Mouse (Mus musculus): ENCODE measurements at regions not wholly inside any gene's neighbourhood (a gene's known extent, or its start where the extent isn't known, plus 50 kb on each side); places are given as distances from the start of the nearest gene placed in this dataset.

- DNase-seq (ENCODE audit: low spot score), result no peak
These were observed 188.1 kb upstream of the Arid1b start for GRCm38 (mm10) chr17:4806051-4806450.

- no peak for DNase-seq (ENCODE audit: low spot score)
These were observed 185.2 kb upstream of the Arid1b start for GRCm38 (mm10) chr17:4808926-4809325.

GRCm38 (mm10) chr17:4813232-4813631 is 180.9 kb upstream of the Arid1b start:
- no peak for DNase-seq (ENCODE audit: low spot score)

GRCm38 (mm10) chr17:4813666-4814065 is 180.5 kb upstream of the Arid1b start:
- DNase-seq (ENCODE audit: low spot score), result no peak

DNA sequence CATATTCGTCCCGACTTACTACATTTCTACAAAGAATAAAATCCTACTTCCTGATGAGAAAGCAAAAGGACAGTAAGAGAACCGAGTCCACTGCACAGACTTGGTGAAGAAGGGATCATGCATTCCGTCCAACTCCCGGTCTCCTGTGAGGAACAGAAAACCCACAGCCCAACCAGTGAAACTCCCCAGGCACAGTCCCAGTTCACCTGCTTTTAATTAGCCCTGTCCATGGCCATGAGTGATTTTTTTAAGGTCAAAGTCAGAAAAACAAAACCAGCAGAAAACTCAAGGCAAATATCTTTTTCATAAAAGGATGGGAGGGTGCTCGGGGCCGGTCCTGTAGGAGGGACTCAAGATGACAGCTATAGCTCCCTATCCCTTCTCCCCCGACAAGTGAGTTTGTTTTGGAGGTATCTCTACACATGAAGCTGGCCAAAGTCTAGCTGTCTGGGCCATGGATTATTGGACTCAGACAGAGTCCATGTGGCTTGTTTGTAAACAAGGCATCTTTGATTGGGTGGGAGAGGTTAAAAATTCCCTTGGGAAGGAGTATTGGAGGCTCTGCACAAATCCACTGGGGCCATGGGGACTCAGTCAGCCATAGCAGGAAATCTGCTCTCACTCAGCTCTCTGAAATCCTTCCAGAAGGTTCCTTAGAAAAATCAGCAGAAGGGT is 168.8 kb upstream of the Arid1b start:
- no peak for DNase-seq (ENCODE audit: low spot score)

DNA sequence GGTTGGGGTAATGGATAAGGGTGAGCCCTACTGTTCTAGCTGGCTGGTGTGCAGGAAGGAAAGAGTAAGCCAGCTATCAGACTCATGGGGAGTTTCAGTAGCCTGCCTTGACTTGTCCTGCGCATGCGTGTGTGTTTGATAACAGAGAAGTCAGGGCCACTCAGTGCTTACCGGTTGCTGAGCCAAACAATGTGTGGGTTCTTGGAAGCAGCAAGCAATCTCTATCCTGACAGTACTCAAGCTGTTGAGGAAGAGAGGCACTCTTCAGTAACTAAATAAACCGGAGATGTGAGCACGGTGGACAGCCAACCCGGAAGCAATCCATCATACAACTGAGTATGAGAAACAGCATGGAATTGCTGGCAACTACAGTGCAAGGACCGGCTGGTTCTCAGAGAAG is 160.1 kb upstream of the Arid1b start:
- no peak for DNase-seq (ENCODE audit: low spot score)

DNA sequence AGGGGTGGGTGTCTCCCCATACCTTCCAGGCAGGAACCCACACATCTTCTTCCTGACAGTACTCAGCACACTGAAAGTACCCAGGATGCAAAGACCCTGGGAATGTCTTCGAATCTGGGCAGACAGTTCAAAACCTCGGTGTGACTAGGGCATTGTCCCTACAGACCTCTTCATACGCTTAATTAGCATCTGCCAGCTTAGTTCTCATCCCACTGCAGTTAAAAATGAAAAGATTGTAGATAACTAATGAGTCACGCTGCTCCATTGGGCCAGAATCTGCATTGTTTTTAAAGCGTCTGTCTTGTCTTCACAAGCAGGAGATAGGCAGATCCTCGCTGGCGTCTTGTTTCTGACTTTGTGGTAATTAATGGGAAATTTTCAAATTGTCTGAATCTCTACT is 159.6 kb upstream of the Arid1b start:
- no peak for DNase-seq (ENCODE audit: low spot score)

- no peak for DNase-seq (ENCODE audit: low spot score)
These were observed 158.9 kb upstream of the Arid1b start for GRCm38 (mm10) chr17:4835065-4835705.

DNA sequence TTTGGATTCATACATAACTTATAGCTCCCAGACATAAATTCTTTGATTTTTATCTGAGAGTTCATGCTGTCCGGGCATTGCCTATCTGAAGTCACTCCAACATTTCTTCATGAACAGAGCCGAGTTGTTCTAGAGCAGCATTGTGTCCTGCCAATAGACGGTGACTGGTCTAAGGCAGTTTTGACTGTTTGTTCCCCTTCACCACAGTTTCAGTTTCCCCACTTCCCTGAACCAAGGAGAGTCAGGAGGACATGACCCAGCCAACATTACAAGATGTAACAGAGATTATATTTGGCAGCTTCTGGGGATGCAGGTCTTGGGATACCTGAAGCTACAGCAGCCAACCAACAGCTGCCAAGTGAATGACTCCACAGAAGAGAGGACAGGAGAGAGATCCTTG is 154.0 kb upstream of the Arid1b start:
- DNase-seq (ENCODE audit: low spot score), result no peak

DNA sequence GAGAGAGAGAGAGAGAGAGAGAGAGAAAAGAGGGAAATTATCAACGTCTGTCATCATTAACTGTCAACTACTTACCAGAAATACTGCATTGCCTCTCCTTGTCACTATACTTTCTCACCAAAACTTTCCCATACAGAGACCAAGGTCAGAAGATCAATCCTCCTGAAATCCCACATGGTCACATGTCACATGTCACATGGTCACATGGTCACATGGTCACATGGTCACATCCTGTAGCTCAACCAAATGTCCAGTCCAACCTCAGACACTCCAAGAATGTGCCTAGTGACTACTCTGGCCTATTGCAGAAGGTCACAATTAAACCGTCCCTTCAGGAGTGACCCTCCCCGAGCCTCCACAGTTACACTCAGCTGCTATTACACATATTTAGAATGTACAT is 135.8 kb upstream of the Arid1b start:
- DNase-seq (ENCODE audit: low spot score), result no peak

- no peak for DNase-seq (ENCODE audit: low spot score)
These were observed 129.2 kb upstream of the Arid1b start for GRCm38 (mm10) chr17:4864901-4865300.

- DNase-seq (ENCODE audit: low spot score), result no peak
These were observed 128.5 kb upstream of the Arid1b start for GRCm38 (mm10) chr17:4865621-4866020.

- DNase-seq (ENCODE audit: low spot score), result no peak
These were observed 127.9 kb upstream of the Arid1b start for GRCm38 (mm10) chr17:4866026-4866896.

DNA sequence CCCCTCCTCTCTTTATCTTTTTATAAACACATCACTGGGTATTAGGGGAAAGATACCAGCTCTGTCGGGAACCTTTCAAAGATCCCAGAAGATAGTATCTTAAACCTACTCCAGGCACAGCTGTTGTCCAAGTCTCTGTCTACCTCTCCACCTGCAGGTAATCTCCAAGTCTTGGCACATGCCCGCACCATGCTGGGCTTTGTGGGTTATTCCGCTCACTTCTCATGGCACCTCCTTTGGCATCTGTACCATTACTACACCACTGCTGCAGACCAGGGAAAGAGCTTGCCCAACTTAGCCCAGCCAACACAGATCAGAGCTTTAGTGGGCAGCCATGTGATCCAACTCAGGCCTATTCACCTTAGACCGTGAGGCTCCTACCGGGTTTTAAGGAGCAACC is 127.0 kb upstream of the Arid1b start:
- no peak for DNase-seq (ENCODE audit: low spot score)

DNA sequence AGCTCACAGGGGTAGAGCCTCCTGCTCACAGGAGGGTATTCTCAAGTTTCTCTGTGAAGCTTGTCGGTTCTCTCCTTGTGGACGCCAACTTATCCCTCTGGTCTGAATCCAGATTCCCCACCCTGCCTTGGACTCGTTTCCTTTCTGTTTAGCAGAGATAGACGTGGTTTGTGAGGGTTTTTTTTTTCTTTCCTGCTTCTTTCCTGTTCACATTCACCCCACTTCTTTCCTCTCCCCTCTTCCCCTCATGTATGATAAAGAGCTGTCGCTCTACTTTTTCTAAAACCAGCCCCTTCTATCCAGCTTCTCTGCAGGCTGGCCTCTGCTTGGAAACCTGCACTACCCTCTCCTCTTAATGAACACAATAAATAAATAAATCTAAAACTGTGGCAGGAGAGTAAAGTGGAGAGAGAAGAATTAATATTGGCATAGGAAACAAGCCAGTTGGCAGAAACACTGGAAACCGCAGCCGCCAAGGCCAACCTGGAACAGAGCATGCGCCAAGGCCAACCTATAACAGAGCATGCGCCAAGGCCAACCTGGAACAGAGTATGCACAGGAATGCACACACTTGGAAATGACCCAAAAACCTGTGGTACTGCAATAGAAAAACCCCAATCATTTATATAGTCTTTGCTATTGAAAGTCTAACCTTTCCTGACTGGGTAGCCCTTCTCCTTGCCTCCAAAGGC is 126.2 kb upstream of the Arid1b start:
- no peak for DNase-seq (ENCODE audit: low spot score)

DNA sequence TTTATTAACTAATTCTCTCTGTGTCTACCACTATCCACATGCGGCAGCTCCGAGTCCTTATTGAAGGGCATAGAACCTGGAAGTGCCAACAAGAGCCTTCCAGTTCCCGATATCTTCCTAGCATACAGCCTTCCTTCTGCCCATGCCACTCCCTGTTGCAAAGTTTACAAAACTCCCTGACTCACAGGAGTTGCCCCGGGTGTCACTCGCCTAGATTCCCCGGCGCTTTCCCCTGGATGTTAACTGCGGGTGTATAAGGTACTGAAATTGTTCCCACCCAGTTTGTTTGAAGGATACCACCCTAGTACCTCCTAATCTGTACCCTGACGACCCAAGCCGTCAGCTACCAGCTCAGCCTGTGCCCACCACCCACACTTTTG is 125.7 kb upstream of the Arid1b start:
- DNase-seq (ENCODE audit: low spot score), result no peak

DNA sequence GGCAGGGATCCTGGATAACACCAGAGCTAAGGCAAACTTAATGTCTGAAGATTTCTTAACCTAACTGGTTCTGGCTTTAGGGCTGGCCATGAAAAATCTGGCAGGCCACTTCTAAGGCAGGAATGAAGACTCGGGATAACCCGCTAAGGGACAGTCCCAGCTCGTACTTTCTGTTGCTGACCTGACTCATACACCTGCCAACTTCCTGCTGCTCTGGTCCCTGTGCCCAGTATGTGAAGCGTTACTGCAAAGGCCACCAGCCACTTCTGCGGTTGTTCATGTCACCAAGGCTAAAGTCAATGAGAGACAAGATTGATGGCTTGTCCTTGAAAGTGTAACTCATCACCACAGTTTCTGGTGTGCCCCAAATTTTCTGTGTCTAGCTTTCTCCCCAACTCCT is 125.3 kb upstream of the Arid1b start:
- no peak for DNase-seq (ENCODE audit: low spot score)

GRCm38 (mm10) chr17:4871267-4871666 is 122.9 kb upstream of the Arid1b start:
- DNase-seq (ENCODE audit: low spot score), result no peak

DNA sequence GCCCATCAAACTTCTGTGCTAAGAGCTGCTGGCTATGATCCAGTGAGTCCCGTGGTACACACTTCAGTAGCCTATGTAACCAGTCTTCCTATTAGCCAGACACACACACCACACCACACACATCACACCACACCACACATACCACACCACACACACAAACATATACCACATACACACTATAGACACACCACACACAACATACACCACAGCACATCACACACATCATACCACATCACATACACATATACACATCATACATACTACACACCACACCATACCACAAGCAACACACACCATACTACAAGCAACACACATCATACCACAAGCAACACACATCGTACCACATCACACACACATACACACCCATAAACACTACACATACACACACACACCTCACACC is 119.7 kb upstream of the Arid1b start:
- DNase-seq (ENCODE audit: low spot score), result no peak

GRCm38 (mm10) chr17:4875086-4876046 is 118.8 kb upstream of the Arid1b start:
- DNase-seq (ENCODE audit: low spot score), result no peak

DNA sequence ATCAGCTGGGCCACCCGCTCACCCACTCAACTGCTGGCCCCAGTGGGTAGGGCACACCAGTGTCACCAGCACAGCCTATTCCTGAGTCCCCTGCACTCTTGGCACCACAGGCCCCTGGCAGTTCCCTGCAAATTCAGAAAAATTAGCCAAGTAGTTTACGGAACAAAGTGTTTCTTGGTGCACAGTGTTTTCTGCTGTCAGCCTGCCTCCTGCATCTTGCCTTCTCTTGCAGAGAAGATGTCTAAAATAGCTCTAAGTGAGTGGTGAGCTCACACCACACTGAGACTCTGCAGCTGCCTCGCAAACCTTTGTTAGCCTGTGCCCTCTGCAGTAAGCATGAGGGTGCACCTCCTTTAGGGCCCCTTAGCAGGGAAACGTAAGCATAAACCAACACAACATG is 117.7 kb upstream of the Arid1b start:
- DNase-seq (ENCODE audit: low spot score), result no peak
